Mouse (Mus musculus) embryonic fibroblast, embryonic 13.5 days (primary cell): ENCODE results near the gene Esrp2. TPM values are rescaled to one million over a fixed set of nuclear protein-coding genes. Genes with fewer than 3 reads are reported as not detected.

Source experiments
- H3K27ac ChIP-seq: 2 replicates; pipeline ENCODE4 v1.5.1; 2012; ENCODE audit warnings: low read length, control low read depth, inconsistent platforms; ENCODE audit not compliant: insufficient read depth
- H3K4me1 ChIP-seq: 2 replicates; pipeline ENCODE4 v1.6.1; 2011; ENCODE audit warnings: low read length; ENCODE audit not compliant: control insufficient read depth, insufficient read depth
- H3K4me3 ChIP-seq: 2 replicates; pipeline ENCODE4 v1.5.1; 2011; ENCODE audit warnings: mild to moderate bottlenecking, control low read depth, low read length; ENCODE audit not compliant: insufficient read depth
- CTCF ChIP-seq: IDR thresholded peaks from 2 replicates; pipeline ENCODE4 v1.5.1; 2011; ENCODE audit warnings: mild to moderate bottlenecking, control low read depth, low read length, moderate library complexity, borderline replicate concordance; ENCODE audit not compliant: insufficient read depth
- POLR2A ChIP-seq: IDR thresholded peaks from 2 replicates; pipeline ENCODE4 v1.6.1; 2011; ENCODE audit warnings: low read depth, mild to moderate bottlenecking, control low read depth, low read length, moderate library complexity
- polyA plus RNA-seq: library from polyadenylated mRNA; stranded (reverse); fragments of >200 nt; gene quantifications from 2 replicates; pipeline ENCODE4 v1.2.4, GENCODE M21; 2011; ENCODE audit warnings: low read depth; ENCODE audit not compliant: missing spikeins, insufficient read length

Esrp2 gene
- polyA plus RNA-seq, 1 experiment, result 2.1 TPM

DNA sequence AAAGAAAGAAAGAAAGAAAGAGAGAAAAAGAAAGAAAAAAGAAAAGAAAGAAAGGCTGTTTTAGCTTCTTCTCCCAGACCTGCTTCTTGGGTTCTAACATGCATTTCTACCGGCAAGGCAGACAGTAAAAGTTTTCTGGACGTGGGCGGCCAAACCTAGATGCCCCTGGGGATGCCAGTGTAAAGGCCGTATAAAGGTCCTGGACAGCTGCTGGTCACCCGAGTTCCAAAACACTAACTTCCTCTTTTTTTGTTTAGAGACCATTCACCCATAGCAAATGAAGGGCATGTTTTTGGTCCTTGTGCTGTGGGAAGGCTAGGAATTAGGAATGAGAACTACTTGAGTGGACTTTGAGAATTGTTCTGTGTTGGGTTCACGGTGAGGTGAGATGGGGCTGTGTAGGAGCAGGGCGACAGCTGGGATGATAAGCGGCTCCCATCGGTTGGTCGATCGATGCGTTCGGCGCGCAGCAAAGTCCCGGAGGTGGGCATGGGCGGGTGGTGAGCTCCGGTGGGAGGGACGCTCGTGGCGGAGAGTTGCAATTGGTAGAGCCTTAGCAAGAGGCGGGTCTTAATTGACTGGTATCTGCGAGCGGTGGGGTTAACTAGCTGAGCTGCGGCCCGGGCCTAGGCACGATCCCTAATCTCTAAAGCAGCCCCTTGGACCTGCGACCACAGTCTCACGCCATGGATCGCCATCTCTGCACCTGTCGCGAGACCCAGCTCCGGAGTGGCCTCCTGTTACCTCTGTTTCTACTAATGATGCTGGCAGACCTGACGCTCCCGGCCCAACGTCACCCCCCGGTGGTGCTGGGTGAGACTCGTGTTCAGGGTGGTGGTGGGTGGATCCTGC, 13.3 kb upstream of the Esrp2 start, which contains the start of gene Pla2g15:
Gene Pla2g15, plus strand, starts transcription at position 599 of the 852 bp plus-strand sequence.
- Histone ChIP-seq H3K4me1 (peaks cover 6% of the 10 kb centered on the region; the same call in 1 of the 2 replicates), H3K4me3 (peak within 1 kb of the TSS; percentile 63), H3K27ac (peak within 1 kb of the TSS; percentile 42)
- TF ChIP-seq POLR2A, result peak; percentile 80
- TF ChIP-seq CTCF, result no peak

DNA sequence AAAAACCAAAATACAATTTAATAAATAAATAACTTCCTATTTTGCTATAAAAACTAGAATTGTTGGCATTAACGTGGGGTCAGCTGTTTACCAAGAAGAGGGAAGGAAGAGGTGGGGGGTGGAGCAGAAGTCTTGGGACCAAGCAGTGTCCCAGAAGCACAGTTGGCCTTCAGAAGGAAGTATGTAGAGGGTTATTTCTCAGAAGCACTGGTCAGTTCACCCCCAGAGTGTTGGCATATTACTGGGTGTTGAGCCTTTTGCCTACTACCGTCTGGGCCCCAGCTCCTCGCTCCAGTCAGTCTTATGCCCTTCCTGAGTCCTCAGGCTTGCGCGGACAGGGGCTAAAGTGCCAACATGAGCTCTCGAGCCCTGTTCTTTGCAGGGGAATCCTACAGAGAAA, 12.3 kb upstream of the Esrp2 start:
- H3K27ac ChIP-seq, result no peak overlapping the region
- H3K4me1 ChIP-seq, result peaks cover 6% of the 10 kb centered on the region; the same call in 1 of the 2 replicates
- H3K4me3 ChIP-seq, result no peak overlapping the region
- TF ChIP-seq CTCF, result no peak
- TF ChIP-seq POLR2A, result no peak

DNA sequence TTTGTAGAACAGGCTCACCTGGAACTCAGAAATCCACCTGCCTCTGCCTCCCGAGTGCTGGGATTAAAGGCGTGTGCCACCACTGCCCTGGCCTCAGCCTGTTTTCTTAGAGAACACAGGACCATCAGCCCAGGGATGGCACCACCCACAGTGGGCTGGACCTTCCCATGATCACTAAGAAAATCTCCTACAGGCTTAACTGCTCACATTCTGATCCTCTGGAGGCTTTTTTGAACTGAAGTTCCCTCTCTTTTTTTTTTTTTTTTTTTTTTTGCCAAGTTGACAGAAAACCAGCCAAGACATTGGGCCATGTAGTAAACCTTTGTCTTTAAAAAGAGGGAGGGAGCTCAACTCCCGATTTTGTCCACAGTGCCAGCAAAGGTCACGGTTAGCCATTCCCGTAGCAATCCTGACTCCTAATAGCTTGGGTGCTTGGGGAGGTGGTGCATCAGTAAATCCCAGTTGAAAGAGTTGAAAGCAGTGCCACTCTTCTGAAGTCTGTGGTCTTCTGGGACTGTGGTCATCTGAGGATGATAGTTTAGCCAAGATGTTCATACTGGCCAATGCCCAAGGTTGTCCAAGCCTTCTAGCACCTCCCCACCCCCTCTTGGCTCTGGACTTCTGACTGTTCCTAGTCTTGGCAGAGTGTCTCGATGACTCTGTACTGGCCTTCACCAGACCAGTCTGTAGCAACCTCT, 11.2 kb upstream of the Esrp2 start:
- Histone ChIP-seq H3K4me3 (no peak overlapping the region), H3K4me1 (peaks cover 6% of the 10 kb centered on the region; the same call in 1 of the 2 replicates), H3K27ac (no peak overlapping the region)
- TF ChIP-seq POLR2A (no peak), CTCF (no peak)

DNA sequence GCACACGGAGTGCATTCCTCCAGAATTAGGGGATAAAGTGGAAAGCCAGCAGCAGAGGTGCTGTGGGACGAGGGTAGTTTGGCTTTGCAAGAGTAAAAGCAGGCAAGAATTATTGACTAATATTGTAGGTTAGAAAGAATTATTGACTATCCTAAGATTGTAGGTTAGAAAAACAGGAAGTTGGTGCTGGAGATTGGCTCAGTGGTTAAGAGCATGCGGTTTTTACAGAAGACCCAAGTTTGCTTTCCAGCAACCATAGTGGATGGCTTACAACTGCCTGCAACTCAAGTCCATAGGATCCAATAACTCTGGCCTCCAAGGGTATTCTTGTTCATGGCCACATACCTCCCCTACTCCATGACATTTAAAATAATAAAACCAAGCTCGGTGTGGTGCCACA, 9.2 kb upstream of the Esrp2 start:
- TF ChIP-seq CTCF (no peak), POLR2A (no peak)
- Histone ChIP-seq H3K27ac (peak overlapping the region; percentile 100), H3K4me3 (no peak overlapping the region), H3K4me1 (no peaks in the 10 kb centered on the region)

DNA sequence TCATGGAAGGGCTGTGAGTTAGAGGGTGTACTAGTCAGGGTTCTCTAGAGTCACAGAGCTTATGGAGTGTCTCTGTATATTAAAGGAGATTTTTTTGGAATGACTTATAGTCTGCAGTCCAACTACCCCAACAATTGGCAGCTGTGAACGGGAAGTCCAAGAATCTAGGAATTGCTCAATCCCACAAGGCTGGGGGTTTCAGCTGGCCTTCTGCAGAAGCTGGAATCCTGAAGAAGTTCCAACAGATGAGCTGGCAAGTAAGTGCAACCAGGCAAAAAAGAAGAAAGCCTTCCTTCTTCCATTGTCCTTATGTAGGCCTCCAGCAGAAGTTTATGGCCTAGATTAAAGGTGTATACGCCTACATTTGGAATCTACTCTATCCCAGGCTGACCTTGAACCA, 8.6 kb upstream of the Esrp2 start:
- TF ChIP-seq CTCF, result no peak
- TF ChIP-seq POLR2A, result no peak
- peak overlapping the region; percentile 100 for H3K27ac ChIP-seq
- H3K4me3 ChIP-seq, result no peak overlapping the region

DNA sequence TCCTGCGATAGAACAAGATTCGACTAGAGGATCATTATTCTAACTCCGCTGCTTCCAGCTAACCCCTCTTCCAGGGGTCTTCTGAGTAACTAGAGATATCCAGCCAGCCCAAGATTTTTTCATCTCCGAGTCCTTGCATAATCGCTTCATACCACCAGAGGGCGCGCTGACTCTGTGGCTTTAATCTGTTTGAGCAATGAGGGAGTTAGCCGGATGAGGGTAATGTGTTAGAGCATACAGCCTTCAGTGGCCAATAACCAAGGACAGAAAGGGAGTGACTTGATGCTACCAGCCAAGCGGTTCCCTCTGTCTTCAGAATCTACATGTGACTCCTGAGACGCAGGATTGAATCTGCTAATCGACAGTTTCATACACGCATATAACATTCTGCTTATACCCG, 4.0 kb upstream of the Esrp2 start:
- no peaks in the 10 kb centered on the region for H3K4me1 ChIP-seq
- H3K27ac ChIP-seq, result no peak overlapping the region
- no peak for TF ChIP-seq POLR2A
- peak; percentile 58; the same call in 1 of the 2 replicates for TF ChIP-seq CTCF
- H3K4me3 ChIP-seq, result no peak overlapping the region

More for the DNA sequence above, 8.6 kb upstream of the Esrp2 start:
- no peaks in the 10 kb centered on the region for H3K4me1 ChIP-seq

DNA sequence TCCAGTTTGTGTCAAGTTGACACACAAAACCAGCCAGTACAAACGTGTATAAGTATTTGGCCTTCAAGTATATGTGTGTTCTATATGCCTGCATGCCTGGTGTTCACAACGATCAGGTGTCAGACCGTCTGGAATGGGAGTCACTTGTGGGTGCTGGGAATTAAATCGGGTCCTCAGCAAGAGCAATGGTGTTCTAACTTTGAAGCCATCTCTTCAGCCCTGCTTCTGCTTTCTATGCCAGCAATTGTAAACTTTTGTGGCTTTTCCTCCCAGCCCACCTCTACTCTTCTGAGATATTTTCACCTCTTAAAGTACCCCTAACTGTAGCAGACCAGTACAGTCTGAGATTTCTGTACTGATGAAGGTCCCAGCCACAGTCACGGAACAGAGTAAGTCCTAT, 3.4 kb upstream of the Esrp2 start:
- Histone ChIP-seq H3K27ac (no peak overlapping the region), H3K4me3 (no peak overlapping the region), H3K4me1 (no peaks in the 10 kb centered on the region)
- TF ChIP-seq CTCF, result no peak
- no peak for TF ChIP-seq POLR2A

DNA sequence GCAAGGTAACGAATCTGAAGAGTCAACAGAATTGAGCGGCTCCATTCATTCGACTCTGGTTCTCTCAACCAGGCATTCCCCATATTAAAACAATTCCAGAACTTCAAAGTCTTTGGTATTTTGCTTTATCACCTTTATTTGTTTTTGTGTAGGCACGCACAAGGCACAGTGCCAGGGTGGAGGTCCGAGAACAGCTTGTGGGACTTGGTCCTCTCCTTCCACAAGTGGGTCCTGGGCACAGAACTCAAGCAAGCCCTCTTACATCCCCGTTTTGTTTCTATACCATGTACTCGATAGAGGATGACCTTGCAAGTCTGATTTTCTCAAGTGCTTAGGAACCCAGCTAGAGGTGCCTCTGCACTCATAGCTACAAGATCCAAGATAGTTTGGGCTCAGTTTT, 1.8 kb upstream of the Esrp2 start:
- no peaks in the 10 kb centered on the region for H3K4me1 ChIP-seq
- TF ChIP-seq CTCF (no peak), POLR2A (no peak; the same call in 1 of the 2 replicates)
- H3K4me3 ChIP-seq, result peak overlapping the region; percentile 71
- peak overlapping the region; percentile 77 for H3K27ac ChIP-seq

DNA sequence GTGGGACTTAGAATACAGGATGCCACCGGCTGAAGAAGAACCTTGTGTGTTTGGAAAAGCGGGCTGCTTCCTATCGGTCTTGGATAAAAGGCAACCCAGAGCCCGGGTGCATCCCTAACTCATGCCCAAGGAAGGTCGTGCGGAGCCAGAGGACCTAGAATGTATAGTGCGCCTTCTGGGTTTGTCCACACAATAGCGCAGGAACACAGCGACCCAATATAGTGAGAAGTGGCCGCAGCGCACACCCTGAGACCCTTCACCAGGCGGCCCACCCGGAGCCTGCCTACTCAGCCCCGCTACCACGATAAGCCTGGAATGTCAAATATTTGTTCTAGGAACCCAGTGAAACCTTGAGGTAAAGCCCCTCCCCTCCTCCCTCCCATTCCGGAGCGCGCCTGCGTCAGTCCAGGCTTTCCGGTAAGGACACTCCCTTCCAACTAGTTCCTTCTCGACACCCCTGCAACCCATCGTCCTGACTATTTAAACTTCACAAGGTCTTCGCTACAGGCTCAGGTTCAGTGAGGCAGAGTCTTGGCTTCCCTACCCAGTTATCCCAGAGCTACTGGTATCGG, 1.2 kb upstream of the Esrp2 start:
- H3K27ac ChIP-seq, result peak overlapping the region; percentile 77
- H3K4me3 ChIP-seq, result peak overlapping the region; percentile 71
- TF ChIP-seq CTCF (no peak), POLR2A (peak; percentile 97)
- H3K4me1 ChIP-seq, result no peaks in the 10 kb centered on the region

DNA sequence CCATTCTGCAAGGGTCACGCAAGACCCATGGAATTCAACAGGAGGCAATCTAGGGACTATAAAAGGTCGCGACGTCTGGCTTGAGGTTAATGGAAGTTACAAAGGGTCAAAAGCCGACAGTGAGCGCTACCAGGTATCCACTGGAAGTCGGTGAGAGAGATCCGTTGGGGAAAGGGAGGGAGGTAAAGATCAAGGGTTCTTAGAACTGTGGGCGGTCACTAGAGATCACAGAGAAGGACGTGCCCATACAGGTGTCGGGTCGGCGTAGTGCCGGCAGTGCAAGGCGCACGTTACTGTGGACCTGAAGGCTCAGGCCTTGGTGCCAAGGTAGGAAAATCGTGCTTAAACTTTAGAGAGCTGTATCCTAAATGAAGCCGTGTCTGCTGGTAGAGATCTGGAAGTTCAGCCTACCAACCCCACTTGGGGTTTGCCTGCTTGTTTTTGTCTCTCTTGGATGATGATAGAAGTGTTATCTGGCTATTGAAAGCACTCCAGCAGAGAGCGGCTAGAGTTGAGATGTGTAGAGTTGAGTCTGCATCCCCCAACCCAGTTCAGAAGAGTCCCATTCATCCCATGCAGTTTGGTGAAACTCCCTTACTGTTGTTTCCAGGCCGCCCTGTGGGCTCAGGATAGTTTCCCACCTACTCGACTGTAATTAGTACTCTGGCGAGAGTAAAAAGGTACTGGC, 588 bp upstream of the Esrp2 start:
- TF ChIP-seq POLR2A (no peak), CTCF (no peak)
- H3K4me1 ChIP-seq, result no peaks in the 10 kb centered on the region
- H3K27ac ChIP-seq, result peak overlapping the region; percentile 51
- peak overlapping the region; percentile 71 for H3K4me3 ChIP-seq
